Mouse (Mus musculus) neural tube, embryonic 14.5 days (tissue): ENCODE data around the gene Plvap. TPM values are rescaled to one million over a fixed set of nuclear protein-coding genes. Genes with fewer than 3 reads are reported as not detected.

ENCODE experiments used
- ATAC-seq: fragments of 200-750 bp; cut with Nextera tagmentation; 2 replicates; pipeline ENCODE4 v1.8.0; 2017; ENCODE audit warnings: low read depth, mild to moderate bottlenecking, moderate TSS enrichment, moderate library complexity
- H3K27ac ChIP-seq: fragments of 300-500 bp; sonication (generic); 2 replicates; pipeline ENCODE4 v1.5.1; 2014; ENCODE audit warnings: low read depth, mild to moderate bottlenecking, control low read depth, low read length, moderate library complexity, mixed read lengths
- H3K27me3 ChIP-seq: fragments of 300-500 bp; sonication (generic); 2 replicates; pipeline ENCODE4 v1.6.1; 2014; ENCODE audit warnings: low read length; ENCODE audit not compliant: control insufficient read depth, insufficient read depth
- H3K36me3 ChIP-seq: fragments of 300-500 bp; sonication (generic); 2 replicates; pipeline ENCODE4 v1.6.1; 2014; ENCODE audit warnings: low read length, mixed read lengths; ENCODE audit not compliant: control insufficient read depth, insufficient read depth
- H3K4me1 ChIP-seq: fragments of 300-500 bp; sonication (generic); 2 replicates; pipeline ENCODE4 v1.6.1; 2014; ENCODE audit warnings: low read length; ENCODE audit not compliant: control insufficient read depth, insufficient read depth
- H3K4me2 ChIP-seq: fragments of 300-500 bp; sonication (generic); 2 replicates; pipeline ENCODE4 v1.6.1; 2014; ENCODE audit warnings: mild to moderate bottlenecking, low read depth, low read length, control low read depth
- H3K4me3 ChIP-seq: fragments of 300-500 bp; sonication (generic); 2 replicates; pipeline ENCODE4 v1.5.1; 2014; ENCODE audit warnings: low read depth, low read length, control low read depth, mixed read lengths
- H3K9ac ChIP-seq: fragments of 300-500 bp; sonication (generic); replicated peaks from 2 replicates; pipeline ENCODE4 v1.6.1; 2014; ENCODE audit warnings: low read depth, mild to moderate bottlenecking, control low read depth, low read length, mixed read lengths
- H3K9me3 ChIP-seq: fragments of 300-500 bp; sonication (generic); 2 replicates; pipeline ENCODE4 v1.6.1; 2016; ENCODE audit warnings: low read length; ENCODE audit not compliant: control insufficient read depth
- WGBS: fragments of 180-500 bp; shearing (Covaris S2); extraction: QIAGEN DNeasy Blood & Tissue Kit; methylation state at CpG from one replicate; pipeline ENCODE4 v1.1.7; 2014; 5-methylcytosine and 5-hydroxymethylcytosine counted together
- polyA plus RNA-seq: library from polyadenylated mRNA; unstranded; fragments of >200 nt; fragmentation: Nextera tagmentation; extraction: Ambion mirVana; gene quantifications from 2 replicates; pipeline ENCODE4 v1.2.1, GENCODE M21; 2014

The Plvap gene
- polyA plus RNA-seq, 1 experiment from 2014 or later: 5.4 TPM

DNA sequence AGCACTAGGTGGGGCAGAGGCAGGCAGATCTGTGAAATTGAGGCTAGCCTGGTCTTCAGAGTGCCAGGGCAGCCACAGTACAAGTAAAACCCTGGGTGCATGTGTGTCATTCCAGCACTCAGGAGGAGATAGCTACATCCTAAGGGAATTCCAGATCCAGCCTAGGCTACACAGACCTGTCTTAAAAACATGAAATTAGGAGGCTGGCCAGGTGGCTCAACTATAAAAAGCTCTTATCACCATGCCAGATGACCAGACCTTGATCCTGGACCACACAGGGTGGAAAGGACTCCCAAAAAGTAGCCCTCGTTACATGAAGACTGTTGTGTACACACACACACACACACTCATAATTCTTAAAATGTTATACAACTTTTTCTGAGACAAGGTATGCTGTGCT, 43.6 kb downstream of the Plvap start:
- H3K27ac ChIP-seq: no peak overlapping the region
- H3K9me3 ChIP-seq: no peaks in the 10 kb centered on the region
- peaks cover 16% of the 10 kb centered on the region for H3K36me3 ChIP-seq
- no peak for ATAC-seq
- peak overlapping the region; percentile 65; the same call in 1 of the 2 replicates for H3K4me3 ChIP-seq
- WGBS: 97% methylated on average over 1 of the region's 1 CpGs
- no peaks in the 10 kb centered on the region for H3K27me3 ChIP-seq
- peaks cover 24% of the 10 kb centered on the region for H3K4me1 ChIP-seq
- H3K4me2 ChIP-seq: no peak overlapping the region
- H3K9ac ChIP-seq: no peak overlapping the region

DNA sequence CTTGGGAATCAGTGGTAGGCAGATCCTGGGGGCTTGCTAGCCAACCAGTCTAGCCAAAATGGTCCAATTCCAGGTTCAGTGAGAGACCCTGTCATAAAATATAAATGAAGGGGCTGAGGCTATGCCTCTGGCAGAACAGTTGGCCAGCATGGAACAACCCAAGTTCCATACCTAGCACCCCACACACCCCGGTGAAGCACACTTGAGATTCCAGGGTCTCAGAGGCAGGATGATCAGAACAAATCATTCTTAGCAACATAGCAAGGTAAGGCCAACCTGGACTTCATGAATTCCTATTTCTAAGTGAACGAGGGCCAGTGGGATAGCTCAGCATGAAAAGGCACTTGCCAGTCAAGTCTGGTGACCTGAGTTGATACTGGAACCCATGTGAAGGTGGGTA, 44.4 kb downstream of the Plvap start:
- Histone ChIP-seq H3K9me3 (no peaks in the 10 kb centered on the region), H3K36me3 (peaks cover 10% of the 10 kb centered on the region), H3K4me3 (no peak overlapping the region), H3K9ac (no peak overlapping the region), H3K27me3 (no peaks in the 10 kb centered on the region), H3K4me2 (no peak overlapping the region), H3K4me1 (peaks cover 29% of the 10 kb centered on the region), H3K27ac (no peak overlapping the region)
- 98% methylated on average over 2 of the region's 2 CpGs for WGBS
- ATAC-seq: no peak

DNA sequence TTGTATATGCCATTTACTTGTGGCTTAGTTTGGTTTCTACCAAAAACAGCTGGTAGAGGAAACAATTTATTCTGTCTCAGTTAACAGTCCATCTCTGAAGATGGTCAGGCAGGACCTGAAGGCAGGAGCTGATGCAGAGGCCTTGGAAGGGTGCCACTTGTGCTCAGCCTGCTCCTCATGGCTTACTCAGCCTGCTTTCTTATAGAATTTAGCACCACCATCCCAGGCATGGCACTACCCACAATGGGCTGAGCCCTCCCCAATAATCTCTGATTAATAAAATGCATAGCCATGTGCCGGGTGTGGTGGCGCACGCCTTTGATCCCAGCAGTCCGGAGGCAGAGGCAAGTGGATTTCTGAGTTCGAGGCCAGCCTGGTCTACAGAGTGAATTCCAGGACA, 45.4 kb downstream of the Plvap start:
- Histone ChIP-seq H3K4me2 (no peak overlapping the region), H3K4me3 (no peak overlapping the region), H3K27me3 (no peaks in the 10 kb centered on the region), H3K9ac (no peak overlapping the region), H3K4me1 (peaks cover 36% of the 10 kb centered on the region), H3K9me3 (no peaks in the 10 kb centered on the region), H3K27ac (no peak overlapping the region), H3K36me3 (peaks cover under 1% of the 10 kb centered on the region; the same call in 1 of the 2 replicates)
- ATAC-seq: no peak
- 97% methylated on average over 5 of the region's 5 CpGs for WGBS

DNA sequence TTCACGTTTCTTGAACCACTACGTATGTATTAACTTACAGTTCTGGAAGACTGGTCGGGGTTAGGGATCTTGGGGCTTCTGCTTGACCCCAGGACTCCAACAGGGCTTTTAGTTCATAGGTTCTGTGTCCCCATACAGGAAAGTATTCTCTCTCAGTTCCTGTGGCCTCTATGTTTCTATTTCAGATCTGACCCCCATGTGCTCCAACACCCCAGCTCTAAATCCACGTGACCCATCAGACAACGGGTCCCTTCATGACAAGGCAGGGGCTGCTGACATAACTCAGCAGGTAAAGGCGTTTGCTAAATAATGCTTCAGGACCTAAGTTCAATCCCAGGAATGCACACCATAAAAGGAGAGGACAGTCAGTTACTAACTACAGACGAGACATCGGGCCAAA, 45.8 kb downstream of the Plvap start:
- no peaks in the 10 kb centered on the region for H3K9me3 ChIP-seq
- peaks cover 3% of the 10 kb centered on the region; the same call in 1 of the 2 replicates for H3K36me3 ChIP-seq
- peak overlapping the region; percentile 70 for H3K4me2 ChIP-seq
- peaks cover 35% of the 10 kb centered on the region for H3K4me1 ChIP-seq
- peak overlapping the region; percentile 96 for H3K4me3 ChIP-seq
- no peak for ATAC-seq
- no peak overlapping the region; the same call in 1 of the 2 replicates for H3K27ac ChIP-seq
- WGBS: 80% methylated on average over 8 of the region's 8 CpGs
- no peaks in the 10 kb centered on the region for H3K27me3 ChIP-seq
- no peak overlapping the region; the same call in 1 of the 2 replicates for H3K9ac ChIP-seq

DNA sequence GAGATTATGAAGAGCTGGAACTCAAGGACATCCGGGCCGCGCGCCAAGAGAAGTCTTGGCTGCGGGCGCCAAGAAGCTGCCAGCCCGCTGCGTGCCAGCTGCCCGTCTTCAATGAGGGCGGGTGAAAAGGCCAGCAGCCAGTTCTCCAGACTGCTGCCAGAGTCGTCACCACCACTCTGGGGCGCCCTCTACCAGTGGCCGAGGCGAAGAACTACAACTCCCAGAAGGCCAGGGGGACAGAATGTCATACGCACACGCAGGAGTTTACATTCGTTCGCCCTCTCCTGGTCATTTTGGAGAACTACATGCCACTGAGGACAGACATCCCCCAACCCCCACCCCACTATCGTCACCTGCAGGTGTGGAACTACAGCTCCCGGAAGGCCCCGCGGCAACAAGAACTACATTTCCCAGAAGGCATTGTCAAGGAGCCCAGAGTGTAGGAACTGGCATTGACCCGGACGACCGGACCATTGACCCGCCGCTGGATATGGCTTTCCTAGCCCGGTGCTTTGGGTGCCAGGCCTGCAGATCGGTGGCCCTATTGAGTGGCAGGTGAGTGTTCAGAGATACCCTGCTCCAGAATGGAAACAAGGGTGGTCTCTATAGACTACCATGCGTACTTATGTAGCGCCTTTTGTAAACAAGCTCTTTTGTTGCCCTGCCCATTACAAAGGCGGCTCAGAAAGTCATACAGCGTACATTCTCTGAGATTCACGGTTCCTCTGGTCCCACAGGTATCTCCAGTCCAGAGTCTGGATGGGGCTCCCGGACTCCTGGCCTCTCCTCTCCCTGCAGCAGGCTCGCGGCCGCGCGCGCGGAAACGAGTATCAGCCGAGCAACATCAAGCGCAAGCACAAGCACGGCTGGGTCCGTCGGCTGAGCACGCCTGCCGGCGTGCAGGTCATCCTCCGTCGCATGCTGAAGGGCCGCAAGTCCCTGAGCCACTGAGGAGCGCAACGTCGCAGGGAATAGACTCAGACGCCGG, 46.7 kb downstream of the Plvap start, which contains the start of gene Mrpl34:
Gene Mrpl34, plus strand, starts transcription at position 447 of the 988 bp plus-strand sequence.
- Histone ChIP-seq H3K4me3 (peak within 1 kb of the TSS; percentile 96), H3K9me3 (no peaks in the 10 kb centered on the region), H3K36me3 (peaks cover 9% of the 10 kb centered on the region; the same call in 1 of the 2 replicates), H3K4me2 (peak within 1 kb of the TSS; percentile 71), H3K27me3 (no peaks in the 10 kb centered on the region), H3K9ac (peak within 1 kb of the TSS; percentile 82), H3K4me1 (peaks cover 30% of the 10 kb centered on the region), H3K27ac (peak within 1 kb of the TSS; percentile 75)
- under 1% methylated on average over 59 of the region's 59 CpGs for whole genome bisulfite sequencing
- peak; percentile 70 for ATAC-seq

DNA sequence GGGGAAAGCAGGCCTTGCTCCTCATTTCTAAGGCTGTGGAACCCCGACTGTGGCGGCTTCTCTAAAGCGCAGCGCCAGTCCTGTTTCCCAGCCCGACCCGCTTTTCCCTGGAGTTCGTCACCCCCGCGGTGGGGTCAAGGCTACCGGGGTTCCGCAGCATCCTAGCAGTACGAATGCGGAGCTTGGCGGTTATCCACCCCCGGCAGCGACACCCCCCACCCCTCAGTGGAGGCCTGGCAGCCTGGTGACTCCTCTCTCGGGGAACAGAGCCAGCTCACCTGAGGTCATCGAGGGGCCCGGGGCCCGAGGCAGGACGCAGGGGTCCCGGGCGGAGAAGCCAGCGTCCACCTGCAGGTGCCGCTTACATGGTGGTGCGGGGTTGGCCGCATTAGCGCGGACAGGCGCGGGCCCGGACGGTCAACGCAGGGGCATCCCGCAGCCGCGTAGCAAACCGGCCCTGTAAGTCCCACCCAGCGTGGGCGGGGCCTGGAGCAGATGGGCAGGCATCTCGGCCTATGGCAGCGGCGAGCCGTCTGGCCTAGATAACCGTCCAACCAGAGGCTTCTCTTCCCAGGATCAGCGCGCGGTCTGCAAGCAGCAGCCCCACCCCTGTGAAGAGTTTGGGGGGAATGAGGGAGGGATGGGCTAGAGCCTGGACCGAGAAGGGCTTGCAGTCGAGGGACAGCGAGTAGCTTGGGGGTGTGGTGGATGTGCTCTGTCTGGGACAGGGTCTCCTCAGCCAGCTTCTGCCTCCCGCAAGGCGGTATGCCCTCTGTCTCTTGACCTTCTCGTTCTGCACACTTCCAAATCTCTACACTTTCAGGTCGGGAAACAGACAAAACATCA, 48.1 kb downstream of the Plvap start, which contains the start of gene Abhd8:
Gene Abhd8, minus strand, starts transcription at position 468 of the 846 bp plus-strand sequence.
- Histone ChIP-seq H3K36me3 (peaks cover 15% of the 10 kb centered on the region; the same call in 1 of the 2 replicates), H3K27ac (peak within 1 kb of the TSS; percentile 75), H3K9me3 (no peaks in the 10 kb centered on the region), H3K4me1 (peaks cover 34% of the 10 kb centered on the region), H3K9ac (peak within 1 kb of the TSS; percentile 82), H3K4me2 (peak within 1 kb of the TSS; percentile 71), H3K27me3 (no peaks in the 10 kb centered on the region), H3K4me3 (peak within 1 kb of the TSS; percentile 96)
- under 1% methylated on average over 55 of the region's 55 CpGs for WGBS
- ATAC-seq: peak; percentile 85

DNA sequence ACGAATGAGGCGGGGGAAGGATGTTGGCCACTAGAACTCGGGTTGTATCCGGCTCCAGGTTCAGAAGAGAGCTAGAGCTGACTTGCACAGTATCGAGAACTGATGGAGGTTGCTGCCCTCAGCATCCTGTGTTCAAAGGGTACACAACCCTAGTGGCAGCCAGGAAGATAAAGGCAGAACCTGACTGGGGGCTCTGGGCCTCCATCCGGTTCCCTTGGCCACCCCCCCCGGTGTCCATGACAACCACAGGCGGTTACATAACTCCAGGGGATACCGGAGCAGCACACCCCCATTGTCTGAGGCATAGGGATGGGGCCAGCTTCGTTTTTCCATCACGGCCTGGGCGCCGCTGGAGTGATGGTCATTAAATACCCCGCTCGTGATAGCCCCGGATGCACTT, 48.8 kb downstream of the Plvap start:
- peak; percentile 1; the same call in 1 of the 2 replicates for ATAC-seq
- Histone ChIP-seq H3K4me3 (peak overlapping the region; percentile 96), H3K4me1 (peaks cover 34% of the 10 kb centered on the region)

DNA sequence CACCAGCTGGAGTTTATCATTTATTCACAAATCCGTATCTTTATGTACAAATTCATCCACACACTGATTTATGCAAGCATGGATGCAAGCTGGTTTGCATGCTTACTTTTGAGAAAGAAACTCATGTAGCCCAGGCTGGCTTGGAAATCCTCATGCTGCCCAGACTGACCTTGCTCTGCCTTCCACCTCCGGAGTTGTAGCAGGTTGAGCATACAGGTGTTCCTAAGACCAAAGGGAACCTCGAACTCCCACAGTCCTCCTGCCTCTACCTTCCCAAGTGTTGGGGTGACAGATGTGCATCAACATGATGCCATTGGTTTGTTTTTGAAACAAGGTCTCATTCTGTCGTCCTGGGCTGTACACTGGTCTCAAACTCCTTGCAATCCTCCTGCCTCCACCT, 49.4 kb downstream of the Plvap start:
- 77% methylated on average over 4 of the region's 4 CpGs for WGBS
- Histone ChIP-seq H3K9me3 (no peaks in the 10 kb centered on the region), H3K36me3 (peaks cover 26% of the 10 kb centered on the region; the same call in 1 of the 2 replicates), H3K4me3 (peak overlapping the region; percentile 96), H3K4me2 (peak overlapping the region; percentile 71), H3K27me3 (no peaks in the 10 kb centered on the region), H3K9ac (peak overlapping the region; percentile 82; the same call in 1 of the 2 replicates), H3K27ac (no peak overlapping the region), H3K4me1 (peaks cover 34% of the 10 kb centered on the region)
- ATAC-seq: no peak

More for the DNA sequence above, 48.8 kb downstream of the Plvap start:
- Histone ChIP-seq H3K4me2 (peak overlapping the region; percentile 71), H3K27ac (peak overlapping the region; percentile 73), H3K9ac (peak overlapping the region; percentile 82), H3K36me3 (peaks cover 20% of the 10 kb centered on the region; the same call in 1 of the 2 replicates), H3K9me3 (no peaks in the 10 kb centered on the region), H3K27me3 (no peaks in the 10 kb centered on the region)
- WGBS: 5% methylated on average over 16 of the region's 16 CpGs
